ENCODE assay signal across 27 mouse cellular contexts in genomic region chr7:19500420-19501363, GRCm38 (mm10). TPM values are rescaled to one million over a fixed set of nuclear protein-coding genes. Genes with fewer than 3 reads are reported as not detected.
DNase-seq lines count a peak whose midpoint lies in the region; ATAC-seq and TF ChIP-seq lines count a peak whose summit lies in the region.
"Had no signal": no experiment of that assay in that cellular context is flagged by ENCODE, and none has a peak within 500 bp of the region (broad histone marks: within the 10 kb centered on the region; RNA-seq: fewer than 3 reads in every experiment).

No protein-coding gene starts in this region.

- H3K9ac ChIP-seq in midbrain, embryonic 15.5 days = no peak overlapping the region
- H3K9ac ChIP-seq: embryonic facial prominence, embryonic 12.5 days; forebrain, embryonic 12.5 days; hindbrain, embryonic 14.5 days; intestine, embryonic 15.5 days; limb, embryonic 13.5 days; liver, embryonic 15.5 days; midbrain, embryonic 12.5 days had no signal

- intact Hi-C loops in gastrocnemius, adult 2 months (cut with DNase I) = loop anchor here (5.0 to 10.0 kb wide), 2 partner anchors 72 to 96 kb away; partner anchors contain the start of genes Ckm and Klc3

- no peaks in the 10 kb centered on the region for H3K36me3 ChIP-seq in spleen, adult 2 months (ENCODE audit: control insufficient read depth, insufficient read depth, low read length)
- H3K36me3 ChIP-seq in midbrain, embryonic 15.5 days (replicated peaks) = no peaks in the 10 kb centered on the region
- no peaks in the 10 kb centered on the region for H3K36me3 ChIP-seq in forebrain, embryonic 10.5 days (replicated peaks)
- H3K36me3 ChIP-seq: embryonic facial prominence, embryonic 12.5 days; forebrain, embryonic 12.5 days; intestine, embryonic 15.5 days; limb, embryonic 13.5 days; liver, embryonic 15.5 days; midbrain, embryonic 12.5 days had no signal

- H3K4me2 ChIP-seq in midbrain, embryonic 15.5 days = no peak overlapping the region
- H3K4me2 ChIP-seq: embryonic facial prominence, embryonic 12.5 days; forebrain, embryonic 12.5 days; hindbrain, embryonic 14.5 days; intestine, embryonic 15.5 days; limb, embryonic 13.5 days; liver, embryonic 15.5 days; midbrain, embryonic 12.5 days had no signal

- DNase-seq in gastrocnemius, adult 2 months = peak; percentile 12
- DNase-seq in gastrocnemius, postnatal 4 days (ENCODE audit: low spot score in 2 of 2) = no peak
- no peak for DNase-seq in spleen, adult 2 months (ENCODE audit: low read depth in 1 of 2, low spot score in 2 of 2)
- DNase-seq in spleen, postnatal 4 days (ENCODE audit: low spot score in 2 of 2) = no peak
- no peak for DNase-seq in forebrain, embryonic 10.5 days (ENCODE audit: extremely low spot score, low spot score)
- no peak for DNase-seq in frontal cortex, postnatal 36 days (ENCODE audit: low spot score in 2 of 2)
- DNase-seq: cerebellum, adult 18-20 months; cerebellum, postnatal 14 days; right cerebral cortex, adult 18-20 months; right cerebral cortex, postnatal 4 days; thymus, adult 2 months; thymus, postnatal 4 days had no signal

- H3K27me3 ChIP-seq in spleen, adult 2 months (ENCODE audit: control insufficient read depth, insufficient read depth, low read length) = no peaks in the 10 kb centered on the region
- H3K27me3 ChIP-seq in midbrain, embryonic 15.5 days (replicated peaks) = no peaks in the 10 kb centered on the region
- no peaks in the 10 kb centered on the region for H3K27me3 ChIP-seq in forebrain, embryonic 10.5 days (ENCODE audit: poor library complexity, severe bottlenecking)
- H3K27me3 ChIP-seq: embryonic facial prominence, embryonic 12.5 days; intestine, embryonic 15.5 days; limb, embryonic 13.5 days; liver, embryonic 15.5 days; midbrain, embryonic 12.5 days had no signal

- no peaks in the 10 kb centered on the region for H3K9me3 ChIP-seq in midbrain, embryonic 15.5 days
- H3K9me3 ChIP-seq in forebrain, embryonic 10.5 days = no peaks in the 10 kb centered on the region
- H3K9me3 ChIP-seq: embryonic facial prominence, embryonic 12.5 days; forebrain, embryonic 12.5 days; intestine, embryonic 15.5 days; limb, embryonic 13.5 days; liver, embryonic 15.5 days; midbrain, embryonic 12.5 days had no signal

- no peak overlapping the region for H3K27ac ChIP-seq in gastrocnemius, adult 2 months
- peak overlapping the region; percentile 48 for H3K27ac ChIP-seq in spleen, adult 2 months (ENCODE audit: insufficient read depth, low read length)
- H3K27ac ChIP-seq in midbrain, embryonic 15.5 days = no peak overlapping the region
- H3K27ac ChIP-seq in forebrain, embryonic 10.5 days = no peak overlapping the region
- H3K27ac ChIP-seq: embryonic facial prominence, embryonic 12.5 days; forebrain, embryonic 12.5 days; hindbrain, embryonic 14.5 days; intestine, embryonic 15.5 days; limb, embryonic 13.5 days; liver, embryonic 15.5 days; midbrain, embryonic 12.5 days; stomach, postnatal 0 days had no signal

- WGBS in spleen, adult 2 months = 24% methylated on average over 12 of the region's 12 CpGs
- 78% methylated on average over 12 of the region's 12 CpGs for WGBS in midbrain, embryonic 15.5 days
- WGBS in forebrain, embryonic 10.5 days = 76% methylated on average over 12 of the region's 12 CpGs

- peak; percentile 49 for ATAC-seq in megakaryocyte progenitor cell, adult 5-6 weeks (replicated peaks; ENCODE audit: poor library complexity)
- ATAC-seq in midbrain, embryonic 15.5 days (replicated peaks) = no peak
- ATAC-seq: intestine, embryonic 15.5 days had no signal

- peaks cover 7% of the 10 kb centered on the region; the same call in 1 of the 2 replicates for H3K4me1 ChIP-seq in spleen, adult 2 months (ENCODE audit: control insufficient read depth, insufficient read depth, insufficient read length)
- H3K4me1 ChIP-seq in midbrain, embryonic 15.5 days = no peaks in the 10 kb centered on the region
- H3K4me1 ChIP-seq in forebrain, embryonic 10.5 days = peaks cover 7% of the 10 kb centered on the region; the same call in 1 of the 2 replicates
- H3K4me1 ChIP-seq: embryonic facial prominence, embryonic 12.5 days; forebrain, embryonic 12.5 days; midbrain, embryonic 12.5 days had no signal

- TF ChIP-seq CTCF in gastrocnemius, adult 2 months (IDR thresholded peaks at IDR 0.05) = no peak
- TF ChIP-seq CTCF in spleen, adult 2 months (IDR thresholded peaks at IDR 0.05; ENCODE audit: extremely low read depth, insufficient read depth, insufficient read length, insufficient replicate concordance) = no peak

- no peak for TF ChIP-seq POLR2A in spleen, adult 2 months (IDR thresholded peaks at IDR 0.05; ENCODE audit: low read depth, low read length)

- H3K4me3 ChIP-seq in gastrocnemius, adult 2 months = no peak overlapping the region
- no peak overlapping the region for H3K4me3 ChIP-seq in spleen, adult 2 months (ENCODE audit: extremely low read depth, insufficient read depth, insufficient read length)
- no peak overlapping the region for H3K4me3 ChIP-seq in midbrain, embryonic 15.5 days
- no peak overlapping the region for H3K4me3 ChIP-seq in forebrain, embryonic 10.5 days
- H3K4me3 ChIP-seq: embryonic facial prominence, embryonic 12.5 days; forebrain, embryonic 12.5 days; intestine, embryonic 15.5 days; limb, embryonic 13.5 days; liver, embryonic 15.5 days; midbrain, embryonic 12.5 days; myocyte had no signal

RNA-seq across cellular contexts. Expression of gene Bloc1s3, which starts 7.5 kb away (rescaled TPM):
- total RNA-seq in gastrocnemius, adult 2 months (2021) = 1 to 10 TPM; 1.7 to 2.1 TPM
- 1 to 10 TPM; 1.9 to 2.3 TPM for total RNA-seq in gastrocnemius, postnatal 4 days (2021)
- polyA plus RNA-seq in spleen, adult 2 months (2012; rRNA removed) = 8.8 and 13.9 TPM in 2 replicates
- total RNA-seq in megakaryocyte progenitor cell, adult 5-6 weeks (2015) = 2.9 and 3.3 TPM in 2 replicates
- 1.3 and 1.5 TPM in 2 replicates for total RNA-seq in megakaryocyte progenitor cell, adult 5-6 weeks (2017)
- polyA plus RNA-seq in midbrain, embryonic 15.5 days (2015; fragmentation: Nextera tagmentation; extraction: Ambion mirVana) = 4.8 and 5.0 TPM in 2 replicates
- polyA plus RNA-seq in forebrain, embryonic 10.5 days (2016; fragmentation: Nextera tagmentation; extraction: Ambion mirVana) = 2.1 and 2.3 TPM in 2 replicates

RNA-seq across cellular contexts. Expression of gene Trappc6a, which starts 7.5 kb away (rescaled TPM):
- 1 to 10 TPM; 6.2 to 9.9 TPM for total RNA-seq in gastrocnemius, adult 2 months (2021)
- total RNA-seq in gastrocnemius, postnatal 4 days (2021) = 10 to 100 TPM; 27.3 to 30.6 TPM
- 54.4 and 75.5 TPM in 2 replicates for polyA plus RNA-seq in spleen, adult 2 months (2012; rRNA removed)
- 55.2 and 58.3 TPM in 2 replicates for total RNA-seq in megakaryocyte progenitor cell, adult 5-6 weeks (2015)
- total RNA-seq in megakaryocyte progenitor cell, adult 5-6 weeks (2017) = 26.1 and 39.5 TPM in 2 replicates
- 38.3 and 39.1 TPM in 2 replicates for polyA plus RNA-seq in midbrain, embryonic 15.5 days (2015; fragmentation: Nextera tagmentation; extraction: Ambion mirVana)
- 53.8 and 60.9 TPM in 2 replicates for polyA plus RNA-seq in forebrain, embryonic 10.5 days (2016; fragmentation: Nextera tagmentation; extraction: Ambion mirVana)

RNA-seq across cellular contexts. Expression of gene Nkpd1, which starts 16.9 kb away (rescaled TPM):
- not detected for total RNA-seq in gastrocnemius, adult 2 months (2021)
- total RNA-seq in gastrocnemius, postnatal 4 days (2021) = under 1 TPM; 0.10 to 0.12 TPM
- 2.2 and 2.3 TPM in 2 replicates for polyA plus RNA-seq in spleen, adult 2 months (2012; rRNA removed)
- total RNA-seq in megakaryocyte progenitor cell, adult 5-6 weeks (2015) = not detected in 2 replicates
- total RNA-seq in megakaryocyte progenitor cell, adult 5-6 weeks (2017) = 0.17 and 0.34 TPM in 2 replicates
- polyA plus RNA-seq in midbrain, embryonic 15.5 days (2015; fragmentation: Nextera tagmentation; extraction: Ambion mirVana) = 0.74 and 0.95 TPM in 2 replicates
- 0.06 and 0.12 TPM in 2 replicates for polyA plus RNA-seq in forebrain, embryonic 10.5 days (2016; fragmentation: Nextera tagmentation; extraction: Ambion mirVana)
- total RNA-seq: gastrocnemius, adult 8-10 months; heart, adult 8-10 months; heart, postnatal 25 days had no signal
- polyA plus RNA-seq: forebrain, embryonic 12.5 days; heart, embryonic 14.5 days; liver, embryonic 15.5 days had no signal

RNA-seq across cellular contexts. Expression of gene Exoc3l2, which starts 37.6 kb away (rescaled TPM):
- under 1 TPM; 0.41 to 0.73 TPM for total RNA-seq in gastrocnemius, adult 2 months (2021)
- under 1 TPM; 0.65 to 0.83 TPM for total RNA-seq in gastrocnemius, postnatal 4 days (2021)
- polyA plus RNA-seq in spleen, adult 2 months (2012; rRNA removed) = 7.1 and 7.7 TPM in 2 replicates
- total RNA-seq in megakaryocyte progenitor cell, adult 5-6 weeks (2015) = 0.54 and 0.57 TPM in 2 replicates
- 0.62 and 1.3 TPM in 2 replicates for total RNA-seq in megakaryocyte progenitor cell, adult 5-6 weeks (2017)
- polyA plus RNA-seq in midbrain, embryonic 15.5 days (2015; fragmentation: Nextera tagmentation; extraction: Ambion mirVana) = 0.17 and 0.57 TPM in 2 replicates
- 0.82 and 0.99 TPM in 2 replicates for polyA plus RNA-seq in forebrain, embryonic 10.5 days (2016; fragmentation: Nextera tagmentation; extraction: Ambion mirVana)
- polyA plus RNA-seq: myocyte had no signal

RNA-seq across cellular contexts. Expression of gene Mark4, which starts 42.1 kb away (rescaled TPM):
- 10 to 100 TPM; 17.1 to 17.9 TPM for total RNA-seq in gastrocnemius, adult 2 months (2021)
- total RNA-seq in gastrocnemius, postnatal 4 days (2021) = 10 to 100 TPM; 18.9 to 20.5 TPM
- polyA plus RNA-seq in spleen, adult 2 months (2012; rRNA removed) = 14.6 and 23.4 TPM in 2 replicates
- total RNA-seq in megakaryocyte progenitor cell, adult 5-6 weeks (2015) = 10.3 and 11.0 TPM in 2 replicates
- 4.8 and 6.9 TPM in 2 replicates for total RNA-seq in megakaryocyte progenitor cell, adult 5-6 weeks (2017)
- 20.4 and 20.6 TPM in 2 replicates for polyA plus RNA-seq in midbrain, embryonic 15.5 days (2015; fragmentation: Nextera tagmentation; extraction: Ambion mirVana)
- 5.7 and 6.5 TPM in 2 replicates for polyA plus RNA-seq in forebrain, embryonic 10.5 days (2016; fragmentation: Nextera tagmentation; extraction: Ambion mirVana)
